Mouse (Mus musculus): ENCODE results near the gene Arrdc1.

The Arrdc1 gene

DNA sequence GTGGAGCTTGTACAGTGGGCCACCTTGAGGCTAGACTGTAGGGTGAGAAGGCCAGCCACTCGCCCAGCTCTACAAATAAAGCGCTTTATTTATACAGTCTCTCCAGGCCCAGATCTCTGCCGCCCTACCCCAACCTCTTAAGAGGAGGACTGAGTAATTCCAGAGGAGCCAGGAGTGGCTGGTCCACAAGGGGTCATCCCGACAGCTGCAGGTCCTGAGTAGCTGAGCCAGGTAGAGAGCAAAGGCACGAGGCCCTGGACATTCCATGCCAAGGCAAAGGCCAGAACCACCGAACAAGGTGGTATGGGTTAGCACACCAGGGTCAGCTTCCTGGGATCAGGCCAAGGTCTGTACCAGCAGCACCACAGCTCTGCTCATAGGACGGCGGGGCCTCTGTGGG lies 9.8 kb downstream of the Arrdc1 start:
- no peak for DNase-seq (ENCODE audit: low read depth, low spot score)

DNA sequence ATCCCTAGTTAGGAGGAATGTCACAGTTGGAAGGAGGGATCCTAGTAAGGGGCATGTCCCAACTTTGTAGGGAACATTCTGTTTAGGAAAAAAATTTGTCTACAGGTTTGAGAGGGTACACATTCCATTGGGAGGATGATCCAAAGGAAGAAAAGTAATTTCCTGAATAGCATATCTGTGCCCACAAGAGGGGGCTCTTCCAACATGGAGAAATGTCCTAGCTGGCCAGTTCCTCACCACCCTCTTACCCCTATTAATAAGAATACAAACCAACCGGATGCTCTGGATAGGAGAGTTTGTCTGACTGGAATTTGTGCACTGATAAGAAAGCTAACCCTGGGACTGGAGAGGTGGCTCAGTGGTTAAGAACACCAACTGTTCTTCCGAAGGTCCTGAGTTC lies 11.5 kb downstream of the Arrdc1 start:
- DNase-seq (ENCODE audit: low read depth, low spot score), result no peak

- DNase-seq (ENCODE audit: low read depth, low spot score), result no peak
Observed at GRCm38 (mm10) chr2:24919839-24920175, 15.2 kb downstream of the Arrdc1 start.

- peak; percentile 95 for DNase-seq (ENCODE audit: low read depth, low spot score)
Observed at GRCm38 (mm10) chr2:24918930-24919838, 15.9 kb downstream of the Arrdc1 start, which contains the start of gene Ehmt1. Ehmt1 (minus strand) TSS chr2:24919614.

- DNase-seq (ENCODE audit: low read depth, low spot score), result no peak
Observed at GRCm38 (mm10) chr2:24914762-24915161, 20.3 kb downstream of the Arrdc1 start.

- DNase-seq (ENCODE audit: low read depth, low spot score), result peak; percentile 60
Observed at GRCm38 (mm10) chr2:24912589-24912988, 22.5 kb downstream of the Arrdc1 start.

DNA sequence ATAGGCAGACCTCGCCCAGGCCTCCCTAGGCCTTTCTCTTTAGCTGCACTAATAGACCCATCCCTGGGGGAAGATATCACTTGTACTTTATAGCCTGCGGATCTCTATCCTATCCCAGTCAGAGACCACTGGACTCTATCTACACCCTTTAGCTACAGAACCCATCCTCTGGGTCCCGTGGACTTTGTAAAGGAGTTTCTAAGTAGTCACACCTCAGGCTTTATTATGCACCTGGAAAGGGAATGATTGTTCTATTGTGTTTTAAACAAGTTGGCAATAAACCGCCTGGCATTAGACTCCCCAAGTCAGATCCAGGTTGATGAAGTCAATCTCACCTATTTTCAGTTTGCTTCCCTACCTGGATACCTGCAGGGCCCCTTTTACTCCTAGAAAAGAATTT lies 22.9 kb downstream of the Arrdc1 start:
- no peak for DNase-seq (ENCODE audit: low read depth, low spot score)

DNA sequence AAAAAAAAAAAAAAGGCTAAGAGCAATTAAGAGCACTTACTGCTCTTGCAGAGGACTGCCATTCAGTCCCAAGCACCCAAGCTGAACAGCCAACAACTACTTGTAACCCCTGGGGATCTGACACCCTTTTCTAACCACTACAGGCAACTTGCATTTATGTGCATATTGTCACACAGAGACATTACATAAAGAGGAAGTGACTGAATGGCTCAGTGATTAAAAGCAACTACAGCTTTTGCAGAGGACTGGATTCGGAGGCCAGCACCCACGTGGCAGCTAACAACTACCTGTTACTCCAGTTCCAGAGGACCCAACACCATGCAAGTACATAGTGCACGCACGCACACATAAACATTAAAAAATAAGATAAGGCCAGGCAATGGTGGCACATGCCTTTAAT lies 24.6 kb downstream of the Arrdc1 start:
- DNase-seq (ENCODE audit: low read depth, low spot score), result peak; percentile 83

- DNase-seq (ENCODE audit: low read depth, low spot score), result no peak
Observed at GRCm38 (mm10) chr2:24905653-24906155, 29.3 kb downstream of the Arrdc1 start.

DNA sequence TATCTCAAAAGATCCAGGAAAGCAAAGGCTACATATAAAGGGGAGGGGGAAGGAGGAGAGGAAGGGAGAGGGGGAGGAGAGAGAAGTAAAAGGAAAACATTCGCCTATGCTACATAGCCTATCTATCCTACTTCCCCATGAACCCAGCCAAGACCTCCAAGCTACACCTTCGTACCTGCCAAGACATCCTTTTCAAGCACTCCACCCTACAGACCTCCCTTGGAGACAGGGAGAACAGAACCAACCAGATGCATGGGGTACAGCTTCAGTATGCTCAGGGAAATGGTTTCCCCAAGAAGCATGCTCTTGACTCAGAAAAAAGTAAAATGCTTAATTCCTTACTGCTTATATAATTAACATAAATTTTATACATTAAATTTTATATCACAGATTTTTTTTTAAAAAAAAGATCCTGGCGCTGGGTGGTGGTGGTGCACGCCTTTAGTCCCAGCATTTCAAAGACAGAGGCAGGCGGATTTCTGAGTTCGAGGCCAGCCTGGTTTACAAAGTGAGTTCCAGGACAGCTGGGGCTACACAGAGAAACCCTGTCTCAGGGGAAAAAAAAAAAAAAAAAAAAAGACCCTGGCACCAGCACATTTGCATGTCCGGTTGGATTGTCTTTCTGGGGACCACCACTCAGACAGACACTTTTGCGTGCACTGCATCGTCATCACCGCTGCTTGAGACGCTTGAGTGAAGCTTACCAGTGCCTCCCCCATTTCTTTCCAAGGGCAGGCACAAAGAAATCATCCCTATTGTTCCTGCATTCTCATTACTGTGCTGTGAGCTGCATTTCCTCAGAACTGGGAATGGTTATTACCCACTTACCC lies 30.0 kb downstream of the Arrdc1 start:
- no peak for DNase-seq (ENCODE audit: low read depth, low spot score)

DNA sequence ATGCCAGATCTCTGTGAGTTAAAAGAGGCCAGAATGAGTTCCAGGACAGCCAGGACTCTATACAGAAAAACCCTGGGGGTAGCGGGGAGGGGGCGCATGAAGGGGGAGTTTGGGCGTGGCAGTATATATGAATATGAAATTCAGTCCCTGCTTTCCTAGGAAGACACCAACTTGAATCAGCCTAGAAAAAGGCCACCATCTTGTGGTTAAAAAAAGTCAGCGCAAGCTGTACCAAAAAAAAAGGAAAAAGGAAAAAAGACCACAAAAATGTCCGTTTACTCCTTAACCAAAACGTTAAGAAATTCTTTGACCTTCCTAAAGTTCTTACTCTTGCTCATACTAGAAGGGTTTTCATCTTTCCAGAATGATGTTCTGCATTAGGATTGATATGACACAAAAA lies 32.1 kb downstream of the Arrdc1 start:
- DNase-seq (ENCODE audit: low read depth, low spot score), result no peak

DNA sequence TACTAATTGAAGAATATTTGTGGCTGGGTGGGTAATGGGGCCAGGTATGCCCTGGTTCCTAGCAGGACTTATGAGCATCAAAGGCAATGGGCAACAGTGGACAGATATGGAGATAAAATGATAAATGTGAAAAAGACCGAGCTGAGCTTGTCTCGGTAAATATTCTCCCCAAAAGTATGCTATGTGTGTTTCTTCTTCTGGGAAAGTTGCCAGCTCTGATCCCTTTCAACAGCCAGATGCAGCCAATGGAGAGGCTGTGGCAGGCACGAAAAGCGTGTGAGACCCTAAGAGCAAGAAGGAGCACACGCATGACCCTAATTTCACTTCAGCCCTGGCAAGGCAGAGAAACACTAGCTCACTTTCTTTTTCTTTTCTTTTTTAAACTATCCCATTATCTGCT lies 34.0 kb downstream of the Arrdc1 start:
- DNase-seq (ENCODE audit: low read depth, low spot score), result no peak

DNA sequence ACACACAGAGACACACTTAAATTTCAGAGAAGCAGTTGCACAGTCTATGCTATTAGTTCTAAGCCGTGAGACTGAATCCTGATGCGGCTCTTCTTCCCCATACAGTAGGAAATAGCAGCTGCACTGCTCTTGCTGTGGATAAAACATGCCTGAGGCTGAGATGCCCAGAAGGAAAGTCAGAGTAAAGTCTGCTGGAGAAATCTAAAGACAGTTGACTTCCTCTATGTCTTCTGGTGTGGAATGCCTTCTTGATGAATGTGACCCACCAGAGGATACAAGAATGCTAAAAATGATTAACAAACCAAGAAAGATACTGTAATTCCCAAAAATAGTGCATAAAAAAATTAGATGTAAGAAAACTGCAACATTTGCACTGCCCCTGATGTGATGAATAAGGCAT lies 35.8 kb downstream of the Arrdc1 start:
- no peak for DNase-seq (ENCODE audit: low read depth, low spot score)

DNA sequence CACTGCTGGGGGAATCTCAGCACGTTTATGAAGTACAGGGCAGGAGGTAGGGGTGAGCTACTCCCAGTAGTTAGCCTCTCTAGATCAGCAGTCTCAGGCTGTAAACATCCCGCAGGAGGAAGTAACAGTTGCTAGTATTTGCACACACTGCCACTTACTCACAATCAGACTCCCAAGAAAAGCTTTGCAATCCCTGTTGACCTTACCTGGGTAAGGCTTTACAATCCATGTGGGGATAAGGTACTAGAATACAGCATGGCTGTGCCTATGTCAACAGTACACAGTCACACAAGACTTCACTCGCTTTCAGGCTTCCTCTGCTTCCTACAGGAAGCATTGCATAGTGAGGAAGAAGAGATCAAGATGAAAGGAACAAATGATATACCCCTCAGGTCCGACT lies 38.3 kb downstream of the Arrdc1 start:
- DNase-seq (ENCODE audit: low read depth, low spot score), result no peak

DNA sequence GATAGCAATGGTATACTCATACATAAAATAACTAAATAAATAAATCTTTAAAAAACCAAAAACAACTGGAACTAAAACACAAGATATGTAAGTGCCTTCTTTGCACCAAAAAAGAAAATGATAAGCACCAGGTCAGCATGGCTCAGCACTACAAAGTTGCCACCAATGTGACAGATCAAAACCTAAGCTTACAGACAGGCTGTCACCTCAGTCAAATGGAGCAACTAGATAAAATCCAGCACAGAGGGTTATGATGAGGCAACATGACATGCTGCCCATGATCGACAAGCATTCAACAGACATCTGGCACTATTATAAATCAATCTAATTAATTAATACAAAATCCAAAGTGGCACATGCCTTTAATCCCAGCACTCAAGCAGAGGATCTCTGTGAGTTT lies 40.8 kb downstream of the Arrdc1 start:
- DNase-seq (ENCODE audit: low read depth, low spot score), result no peak

DNA sequence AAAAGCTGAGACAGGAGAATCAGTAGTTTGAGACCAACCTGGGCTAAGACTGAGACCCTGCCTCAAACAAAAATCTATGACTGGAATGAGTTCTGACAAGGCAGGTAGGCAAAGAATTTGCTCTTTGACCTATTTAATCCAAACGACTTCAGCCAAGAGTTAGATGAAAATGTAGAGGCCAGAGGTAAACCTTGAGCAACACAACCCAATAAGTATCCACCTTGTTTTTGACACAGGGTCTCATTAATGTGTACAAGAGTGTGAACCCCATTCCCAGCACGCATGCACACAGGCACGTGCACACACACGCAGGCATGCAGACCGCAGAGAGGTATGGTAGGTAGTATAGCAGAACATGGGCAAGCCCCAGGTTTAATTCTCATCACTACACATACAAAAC lies 42.7 kb downstream of the Arrdc1 start:
- DNase-seq (ENCODE audit: low read depth, low spot score), result no peak

DNA sequence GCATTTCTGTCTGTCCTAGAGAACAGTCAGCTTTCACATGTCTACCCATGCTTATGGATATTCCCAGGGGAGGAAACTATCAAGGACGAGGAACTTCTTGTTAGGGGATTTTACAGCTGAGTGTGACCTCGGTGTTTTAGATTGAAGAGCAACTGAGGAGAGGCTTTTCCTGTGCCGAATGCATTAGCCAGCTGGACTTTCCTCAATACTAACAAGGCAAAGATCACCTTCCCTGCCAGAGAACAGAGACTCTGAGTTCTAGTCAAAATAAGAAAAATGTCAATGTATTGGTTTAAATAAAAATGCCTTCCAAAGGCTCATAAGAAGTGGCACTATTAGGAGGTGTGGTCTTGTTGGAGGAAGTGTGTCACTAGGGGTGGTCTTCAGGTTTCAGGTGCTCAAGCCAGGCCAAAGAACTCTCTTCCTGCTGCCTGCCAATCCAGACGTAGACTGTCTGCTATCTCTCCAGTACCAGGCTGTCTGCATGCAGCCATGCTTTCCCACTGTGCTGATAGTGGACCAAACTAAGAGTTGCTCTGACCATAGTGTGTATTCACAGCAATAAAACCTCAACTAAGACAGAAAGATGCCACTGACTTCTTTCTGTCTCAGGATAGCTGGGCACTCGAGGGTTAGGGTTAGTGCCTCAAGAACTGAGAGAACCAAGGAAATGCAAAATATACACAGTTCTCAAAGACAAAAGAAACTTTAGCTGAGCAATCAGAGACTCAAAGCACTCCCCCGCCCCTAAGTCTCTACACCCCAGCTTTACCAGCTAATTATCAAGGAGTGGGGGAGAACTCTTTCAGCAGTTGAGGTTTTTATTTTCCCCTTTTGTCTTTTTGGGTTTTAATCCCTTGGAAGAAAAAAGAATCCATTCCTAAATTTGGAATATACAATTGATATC lies 44.3 kb downstream of the Arrdc1 start:
- DNase-seq (ENCODE audit: low read depth, low spot score), result no peak

DNA sequence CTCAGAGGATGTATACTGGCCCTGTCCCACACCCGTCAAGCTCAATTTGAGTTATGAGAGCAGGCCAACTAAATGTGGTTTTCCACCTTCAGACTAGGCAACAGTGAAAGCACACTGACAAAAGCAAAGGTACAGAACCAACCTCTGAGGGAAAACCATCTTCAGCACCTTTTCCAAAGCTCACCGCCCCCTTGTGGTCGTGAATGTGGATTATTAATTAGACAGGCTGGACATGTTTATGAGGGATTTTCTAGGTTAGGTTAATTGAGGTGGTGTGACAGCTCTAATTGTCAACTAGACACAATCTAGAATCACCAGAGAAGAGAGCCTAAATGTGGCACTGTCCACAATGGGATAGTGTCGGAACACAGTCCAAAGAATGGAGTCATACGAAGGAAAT lies 46.2 kb downstream of the Arrdc1 start:
- peak; percentile 45 for DNase-seq (ENCODE audit: low read depth, low spot score)

DNA sequence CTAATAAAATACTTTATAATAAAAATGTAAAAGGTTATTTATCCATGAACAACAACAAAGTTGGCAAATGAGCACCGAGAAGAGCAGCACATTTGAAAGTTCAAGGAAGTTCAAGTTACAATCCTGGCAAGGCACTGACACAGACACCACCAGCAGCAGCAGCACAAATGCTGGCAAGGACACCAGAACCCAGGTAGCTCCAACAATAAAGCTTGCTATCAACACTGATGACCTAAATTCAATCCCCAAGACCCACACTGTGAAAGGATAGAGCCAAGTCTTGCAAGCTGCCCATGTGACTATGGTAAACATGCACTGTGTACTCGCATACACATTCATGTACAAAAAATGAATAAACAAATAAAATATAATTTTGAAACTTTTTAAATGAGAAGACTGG lies 54.4 kb downstream of the Arrdc1 start:
- no peak for DNase-seq (ENCODE audit: low read depth, low spot score)

All from A20 (cell line).